Comparison of ENCODE assay signal across 8 mouse cellular contexts in genomic region chr10:56114951-56115635, GRCm38 (mm10). TPM values are rescaled to one million over a fixed set of nuclear protein-coding genes. Genes with fewer than 3 reads are reported as not detected.
DNase-seq lines count a peak whose midpoint lies in the region; ATAC-seq and TF ChIP-seq lines count a peak whose summit lies in the region.

No protein-coding gene starts in this region.

- H3K4me3 ChIP-seq in brown adipose tissue, adult 24 weeks (ENCODE audit: insufficient read depth, low read depth, low read length), result peak overlapping the region; percentile 59
- peak overlapping the region; percentile 63 for H3K4me3 ChIP-seq in forebrain, embryonic 13.5 days
- H3K4me3 ChIP-seq in heart, postnatal 0 days (ENCODE audit: low read depth, low read length), result peak overlapping the region; percentile 68
- H3K4me3 ChIP-seq in liver, embryonic 13.5 days (replicated peaks), result peak overlapping the region; percentile 59

- TF ChIP-seq EP300 in heart, postnatal 0 days (IDR thresholded peaks at IDR 0.05; ENCODE audit: low read depth), result no peak

- H3K9me3 ChIP-seq in forebrain, embryonic 13.5 days (replicated peaks), result no peaks in the 10 kb centered on the region
- H3K9me3 ChIP-seq in heart, postnatal 0 days (replicated peaks; ENCODE audit: control insufficient read depth, low read length), result no peaks in the 10 kb centered on the region
- H3K9me3 ChIP-seq in liver, embryonic 13.5 days (replicated peaks), result no peaks in the 10 kb centered on the region

- H3K4me2 ChIP-seq in forebrain, embryonic 13.5 days, result peak overlapping the region; percentile 87
- peak overlapping the region; percentile 85 for H3K4me2 ChIP-seq in heart, postnatal 0 days (ENCODE audit: low read depth, low read length)
- H3K4me2 ChIP-seq in liver, embryonic 13.5 days, result peak overlapping the region; percentile 70

- no peaks in the 10 kb centered on the region for H3K27me3 ChIP-seq in forebrain, embryonic 13.5 days
- no peaks in the 10 kb centered on the region for H3K27me3 ChIP-seq in heart, postnatal 0 days (ENCODE audit: control insufficient read depth, insufficient read depth, low read length)
- no peaks in the 10 kb centered on the region for H3K27me3 ChIP-seq in liver, embryonic 13.5 days
- no peaks in the 10 kb centered on the region; the same call in 1 of the 2 replicates for H3K27me3 ChIP-seq in splenic B cell, adult 2 months (ENCODE audit: control insufficient read depth, insufficient read depth, low read length, poor library complexity, severe bottlenecking)

- no peaks in the 10 kb centered on the region; the same call in 1 of the 2 replicates for H3K4me1 ChIP-seq in brown adipose tissue, adult 24 weeks (ENCODE audit: control insufficient read depth, insufficient read depth, insufficient read length, low read length)
- H3K4me1 ChIP-seq in forebrain, embryonic 13.5 days, result peaks cover 8% of the 10 kb centered on the region
- H3K4me1 ChIP-seq in heart, postnatal 0 days (ENCODE audit: control insufficient read depth, insufficient read depth), result 0 out of 2 replicates have a peak, but pooled peaks cover 6% of the 10 kb centered on the region
- H3K4me1 ChIP-seq in liver, embryonic 13.5 days (replicated peaks), result peaks cover 6% of the 10 kb centered on the region

- no peaks in the 10 kb centered on the region for H3K36me3 ChIP-seq in forebrain, embryonic 13.5 days (ENCODE audit: poor library complexity, severe bottlenecking)
- no peaks in the 10 kb centered on the region for H3K36me3 ChIP-seq in heart, postnatal 0 days (replicated peaks; ENCODE audit: control insufficient read depth, insufficient read depth, low read length)
- H3K36me3 ChIP-seq in liver, embryonic 13.5 days, result no peaks in the 10 kb centered on the region
- H3K36me3 ChIP-seq in splenic B cell, adult 2 months (ENCODE audit: control insufficient read depth, insufficient read depth, low read length, poor library complexity, severe bottlenecking), result no peaks in the 10 kb centered on the region

- peak; percentile 5 for DNase-seq in 3134 (ENCODE audit: extremely low read depth, insufficient read length, low spot score)
- peak; percentile 51 for DNase-seq in heart, postnatal 0 days (ENCODE audit: low spot score)
- DNase-seq in kidney, postnatal 25 days, result peak; percentile 41 to 58
- DNase-seq in liver, embryonic 13.5 days, result peak; percentile 9
- DNase-seq in naive thymus-derived CD4-positive, alpha-beta T cell, adult 2 months (ENCODE audit: low read depth), result peak; percentile 79
- peak; percentile 46 for DNase-seq in splenic B cell, adult 2 months (ENCODE audit: low read depth, low spot score)

- peak; percentile 95 for ATAC-seq in forebrain, embryonic 13.5 days
- ATAC-seq in heart, postnatal 0 days (ENCODE audit: insufficient read depth, low read depth), result peak; percentile 84
- ATAC-seq in liver, embryonic 13.5 days (ENCODE audit: low read depth), result peak; percentile 79

- H3K9ac ChIP-seq in forebrain, embryonic 13.5 days, result peak overlapping the region; percentile 85
- H3K9ac ChIP-seq in heart, postnatal 0 days (replicated peaks; ENCODE audit: low read depth, low read length), result peak overlapping the region; percentile 65
- peak overlapping the region; percentile 59 for H3K9ac ChIP-seq in liver, embryonic 13.5 days

- under 1% methylated on average over 50 of the region's 50 CpGs for WGBS in forebrain, embryonic 13.5 days
- 1% methylated on average over 50 of the region's 50 CpGs for whole genome bisulfite sequencing in heart, postnatal 0 days
- WGBS in liver, embryonic 13.5 days (ENCODE audit: insufficient replicate concordance), result under 1% methylated on average over 50 of the region's 50 CpGs

- TF ChIP-seq CTCF in heart, postnatal 0 days (IDR thresholded peaks at IDR 0.05; ENCODE audit: low read depth), result no peak

- H3K27ac ChIP-seq in brown adipose tissue, adult 24 weeks (replicated peaks; ENCODE audit: low read depth, low read length), result no peak overlapping the region
- peak overlapping the region; percentile 84 for H3K27ac ChIP-seq in forebrain, embryonic 13.5 days
- peak overlapping the region; percentile 40 for H3K27ac ChIP-seq in heart, postnatal 0 days (ENCODE audit: low read depth)
- H3K27ac ChIP-seq in liver, embryonic 13.5 days, result no peak overlapping the region

RNA-seq across cellular contexts. Expression of gene Msl3l2, which starts 8.4 kb away (rescaled TPM):
- 0.79 and 1.4 TPM in 2 replicates for polyA plus RNA-seq in brown adipose tissue, adult 24 weeks (2012; ENCODE audit: insufficient read depth, insufficient read length, missing spikeins)
- 7.6 and 8.4 TPM in 2 replicates for polyA plus RNA-seq in forebrain, embryonic 13.5 days (2015; fragmentation: Nextera tagmentation; extraction: Ambion mirVana)
- total RNA-seq in heart, postnatal 0 days (2014; rRNA removed; ENCODE audit: low replicate concordance), result 2.9 and 7.1 TPM in 2 replicates
- polyA plus RNA-seq in heart, postnatal 0 days (2015; fragmentation: Nextera tagmentation; extraction: Ambion mirVana), result 2.2 and 2.3 TPM in 2 replicates
- 0.88 and 1.1 TPM in 2 replicates for polyA plus RNA-seq in liver, embryonic 13.5 days (2015; fragmentation: Nextera tagmentation; extraction: Ambion mirVana)

Comparison
In these comparisons a context has a peak if more than half of its experiments do, and no peak if none do; other contexts are left out.
1. DNase-seq: peak in every context shown above with its lines; median percentile 79 in naive thymus-derived CD4-positive, alpha-beta T cell, adult 2 months; 51 in heart, postnatal 0 days; 50 in kidney, postnatal 25 days; 46 in splenic B cell, adult 2 months; 9 in liver, embryonic 13.5 days; 5 in 3134.
2. H3K27ac ChIP-seq: peak in forebrain, embryonic 13.5 days (single experiment) and heart, postnatal 0 days (single experiment); none in brown adipose tissue, adult 24 weeks (single experiment) and liver, embryonic 13.5 days (single experiment).
3. Peak in every context shown above with its lines, with median percentiles within 50 percentile points of each other: H3K4me3 ChIP-seq, ATAC-seq, H3K4me2 ChIP-seq and H3K9ac ChIP-seq.